Mouse (Mus musculus) ES-E14 (cell line): ENCODE measurements around the gene Dennd1a. TPM values are rescaled to one million over a fixed set of nuclear protein-coding genes. Genes with fewer than 3 reads are reported as not detected.

Experiments used
- DNase-seq: peaks from one replicate; pipeline ENCODE4 v3.0.0-alpha.2; 2013; ENCODE audit warnings: low read depth, low spot score
- H3K27ac ChIP-seq: 2 replicates; pipeline ENCODE4 v1.5.1; 2012; ENCODE audit warnings: low read depth, mild to moderate bottlenecking, low read length, moderate library complexity, mixed read lengths; ENCODE audit not compliant: poor library complexity, insufficient read depth, severe bottlenecking
- H3K36me3 ChIP-seq: 2 replicates; pipeline ENCODE4 v1.6.1; 2012; ENCODE audit warnings: mild to moderate bottlenecking, low read length, moderate library complexity, mixed read lengths; ENCODE audit not compliant: control insufficient read depth, poor library complexity, insufficient read depth, severe bottlenecking
- H3K4me1 ChIP-seq, 2 experiments: fragments of 150-350 bp in 1 of 2; sonication (generic) in 1 of 2; 2 replicates each; pipeline ENCODE4 v1.6.1; 2012; ENCODE audit warnings: low read length in 2 of 2, mild to moderate bottlenecking in 1 of 2, mixed read lengths in 1 of 2; ENCODE audit not compliant: control insufficient read depth in 2 of 2, insufficient read depth in 2 of 2, poor library complexity in 1 of 2
- H3K4me3 ChIP-seq, 2 experiments: fragments of 150-350 bp in 1 of 2; sonication (generic) in 1 of 2; 2 replicates each; pipeline ENCODE4 v1.5.1; 2012; ENCODE audit warnings: low read length in 2 of 2, low read depth in 1 of 2, mild to moderate bottlenecking in 1 of 2, mixed read lengths in 1 of 2; ENCODE audit not compliant: insufficient read depth in 1 of 2, poor library complexity in 1 of 2, severe bottlenecking in 1 of 2
- H3K9ac ChIP-seq: 2 replicates; pipeline ENCODE4 v1.6.1; 2012; ENCODE audit warnings: low read depth, mild to moderate bottlenecking, low read length, mixed read lengths; ENCODE audit not compliant: poor library complexity, insufficient read depth, severe bottlenecking
- H3K9me3 ChIP-seq: fragments of 150-350 bp; sonication (generic); 2 replicates; pipeline ENCODE4 v1.6.1; 2012; ENCODE audit warnings: low read depth, mild to moderate bottlenecking, low read length; ENCODE audit not compliant: control insufficient read depth, insufficient read depth
- CHD2 ChIP-seq: IDR thresholded peaks from 2 replicates; pipeline ENCODE4 v1.6.1; 2014; ENCODE audit warnings: mild to moderate bottlenecking, low read depth, low read length, inconsistent platforms
- HCFC1 ChIP-seq: IDR thresholded peaks from 2 replicates; pipeline ENCODE4 v1.6.1; 2012; ENCODE audit warnings: low read length, inconsistent platforms, borderline replicate concordance; ENCODE audit not compliant: insufficient read depth
- MAFK ChIP-seq: IDR thresholded peaks from 2 replicates; pipeline ENCODE4 v1.6.1; 2014; ENCODE audit warnings: mild to moderate bottlenecking, low read depth, low read length, inconsistent platforms; ENCODE audit not compliant: insufficient read depth
- ZC3H11A ChIP-seq: IDR thresholded peaks from 2 replicates; pipeline ENCODE4 v1.6.1; 2012; ENCODE audit warnings: low read depth, mild to moderate bottlenecking, inconsistent platforms, low read length, borderline replicate concordance
- ZNF384 ChIP-seq: IDR thresholded peaks from 2 replicates; pipeline ENCODE4 v1.6.1; 2012; ENCODE audit warnings: low read depth, low read length, inconsistent platforms
- in situ Hi-C, 2 experiments: fragments of 600-800 bp; cut with MboI; formaldehyde crosslinking; loops; one replicate each; pipeline ENCODE4 v1.15.1; 2025; ENCODE audit warnings: low sequenced_read_pairs in 2 of 2, inconsistent platforms in 1 of 2; ENCODE audit not compliant: unreplicated experiment in 2 of 2
- total RNA-seq: library from RNA; depleted of rRNA; stranded (reverse); fragments of 300-350 nt; gene quantifications from 2 replicates; pipeline ENCODE4 v1.2.3, GENCODE M21; 2012

The Dennd1a gene
- total RNA-seq, 1 experiment, result 6.5 TPM

DNA sequence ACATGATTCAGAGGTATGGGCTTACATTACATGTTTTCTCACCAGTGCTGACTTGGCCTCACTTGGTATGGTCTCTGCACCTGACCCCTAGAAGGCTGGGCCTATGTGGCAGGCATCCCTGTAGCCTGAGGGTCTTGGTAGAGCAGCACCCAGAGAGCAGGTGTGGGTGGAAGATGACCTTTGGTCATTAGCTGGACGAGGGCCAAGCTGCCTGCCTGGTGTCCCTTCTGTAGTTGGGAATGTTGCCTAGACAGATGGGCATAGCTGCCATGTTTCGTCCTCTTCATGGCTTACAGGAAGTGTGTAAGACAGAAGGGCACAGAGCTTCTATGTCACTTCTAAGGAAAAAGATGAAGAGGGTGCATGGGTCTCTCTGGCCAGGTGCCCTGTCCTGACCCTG lies 463.4 kb downstream of the Dennd1a start:
- Histone ChIP-seq H3K36me3 (no peaks in the 10 kb centered on the region), H3K27ac (no peak overlapping the region; the same call in 1 of the 2 replicates), H3K9ac (no peak overlapping the region), H3K4me1 (no peaks in the 10 kb centered on the region), H3K4me3 (no peak overlapping the region), H3K9me3 (no peaks in the 10 kb centered on the region; the same call in 1 of the 2 replicates)
- no peak for TF ChIP-seq ZC3H11A
- no peak for TF ChIP-seq CHD2
- no peak for TF ChIP-seq HCFC1
- no peak for TF ChIP-seq ZNF384
- no peak for TF ChIP-seq MAFK
- no peak for DNase-seq
- in situ Hi-C loops, result no loop called here

GRCm38 (mm10) chr2:37822122-37822521 lies 465.1 kb downstream of the Dennd1a start:
- no peak overlapping the region for H3K27ac ChIP-seq
- no peaks in the 10 kb centered on the region; the same call in 1 of the 2 replicates for H3K9me3 ChIP-seq
- H3K4me1 ChIP-seq, result no peaks in the 10 kb centered on the region
- DNase-seq, result no peak
- in situ Hi-C loops, result no loop called here
- TF ChIP-seq CHD2 (no peak), MAFK (no peak), ZNF384 (no peak), HCFC1 (no peak), ZC3H11A (no peak)
- no peak overlapping the region for H3K4me3 ChIP-seq
- no peak overlapping the region for H3K9ac ChIP-seq
- H3K36me3 ChIP-seq, result no peaks in the 10 kb centered on the region

DNA sequence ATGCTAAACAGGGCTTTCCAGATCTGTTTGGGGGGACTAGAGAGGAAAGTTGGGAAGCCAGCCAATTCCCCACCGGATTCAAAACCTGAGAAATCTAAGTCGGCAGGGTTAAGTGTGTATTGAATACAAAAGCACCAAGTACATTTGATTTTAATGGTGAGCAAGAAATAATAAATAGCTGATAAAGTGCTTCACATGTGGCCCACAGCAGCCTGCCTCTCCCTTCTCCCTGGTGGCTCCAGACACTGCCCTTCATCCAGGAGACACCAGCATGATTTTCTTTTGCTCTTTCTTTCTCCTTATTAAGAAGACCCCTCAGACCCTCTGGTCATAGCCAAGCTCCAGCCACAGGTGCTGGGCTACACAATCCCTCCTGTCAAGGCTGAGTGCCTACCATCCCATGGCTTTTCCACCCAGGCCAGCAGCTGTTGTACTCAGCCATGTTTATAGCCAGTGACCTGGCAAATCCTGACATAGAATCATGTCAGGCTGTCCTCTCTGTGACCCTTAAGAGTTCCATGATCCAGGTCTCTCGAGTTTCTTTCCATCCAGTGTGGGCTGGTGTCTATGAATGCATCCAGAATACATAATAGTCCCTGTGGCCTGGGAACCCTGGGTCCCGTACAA lies 467.6 kb downstream of the Dennd1a start:
- DNase-seq, result no peak
- Histone ChIP-seq H3K4me1 (no peaks in the 10 kb centered on the region), H3K27ac (no peak overlapping the region), H3K9ac (no peak overlapping the region), H3K36me3 (no peaks in the 10 kb centered on the region), H3K9me3 (no peaks in the 10 kb centered on the region; the same call in 1 of the 2 replicates), H3K4me3 (no peak overlapping the region)
- no peak for TF ChIP-seq ZC3H11A
- TF ChIP-seq CHD2, result no peak
- TF ChIP-seq HCFC1, result no peak
- no peak for TF ChIP-seq MAFK
- no peak for TF ChIP-seq ZNF384
- in situ Hi-C loops, result no loop called here

DNA sequence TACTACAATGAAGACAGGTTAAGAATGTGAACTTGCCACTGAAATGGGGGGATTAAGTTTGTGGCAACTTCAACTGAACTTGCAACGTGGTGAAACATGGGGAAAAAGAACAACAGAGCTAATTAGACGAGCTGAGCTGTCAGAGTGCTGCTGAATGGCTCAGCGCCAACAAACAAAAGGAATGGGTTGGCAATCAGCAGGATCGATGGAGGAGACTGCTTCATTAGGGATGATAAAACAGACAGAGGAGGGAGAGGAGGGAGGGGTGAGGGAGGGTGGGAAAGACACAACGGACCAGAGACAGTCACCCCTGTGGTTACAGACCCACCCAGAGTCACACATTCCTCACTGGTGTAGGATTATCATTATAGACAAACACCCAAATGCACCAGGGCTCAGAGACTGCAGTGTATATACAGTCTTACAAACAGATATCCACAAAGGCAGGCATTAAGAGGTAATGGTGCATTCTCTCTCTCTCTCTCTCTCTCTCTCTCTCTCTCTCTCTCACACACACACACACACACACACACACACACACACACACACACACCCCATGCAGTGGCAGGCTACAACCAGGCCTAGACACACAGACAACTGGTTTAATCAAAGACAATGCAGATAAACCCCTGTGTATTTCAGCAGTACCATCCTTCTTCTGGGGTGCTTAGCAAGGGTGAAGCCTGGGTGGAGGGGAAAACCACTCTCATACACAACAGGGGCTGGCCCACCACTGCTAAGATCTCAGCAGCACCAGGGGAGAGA lies 468.2 kb downstream of the Dennd1a start:
- in situ Hi-C loops, result no loop called here
- Histone ChIP-seq H3K4me3 (no peak overlapping the region), H3K9ac (no peak overlapping the region), H3K4me1 (no peaks in the 10 kb centered on the region), H3K9me3 (no peaks in the 10 kb centered on the region; the same call in 1 of the 2 replicates), H3K27ac (no peak overlapping the region), H3K36me3 (no peaks in the 10 kb centered on the region)
- DNase-seq, result no peak
- TF ChIP-seq MAFK, result no peak
- TF ChIP-seq ZNF384, result no peak
- no peak for TF ChIP-seq HCFC1
